Mouse (Mus musculus): ENCODE measurements around the gene Gm4064. TPM values are rescaled to one million over a fixed set of nuclear protein-coding genes. Genes with fewer than 3 reads are reported as not detected.

The Gm4064 gene
- 0.11 TPM in 1 of 2 replicates, not detected in the other for polyA plus RNA-seq (2012; rRNA removed)

DNA sequence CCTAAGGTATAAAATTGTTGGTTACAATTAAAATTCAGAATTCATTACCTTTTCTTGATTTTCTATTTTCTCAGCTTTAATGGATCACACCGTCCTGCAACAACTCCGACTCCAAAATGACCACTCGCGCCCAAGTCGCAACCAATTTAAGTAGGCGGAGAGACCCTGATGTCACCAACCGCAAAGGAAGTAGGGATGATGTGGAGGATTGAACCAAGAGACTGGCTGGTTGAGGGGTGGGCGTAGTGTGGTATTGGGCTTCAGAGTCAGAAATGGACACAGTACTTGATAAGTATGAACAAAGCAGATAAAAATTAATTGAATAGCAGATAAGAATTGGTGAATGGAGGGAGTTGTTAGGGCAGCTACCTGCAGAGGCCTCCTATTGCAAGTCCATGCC is at the start of gene Gm4064:
TSS of gene Gm4064 (minus strand) at position 101 of the 400 bp plus-strand sequence.

DNA sequence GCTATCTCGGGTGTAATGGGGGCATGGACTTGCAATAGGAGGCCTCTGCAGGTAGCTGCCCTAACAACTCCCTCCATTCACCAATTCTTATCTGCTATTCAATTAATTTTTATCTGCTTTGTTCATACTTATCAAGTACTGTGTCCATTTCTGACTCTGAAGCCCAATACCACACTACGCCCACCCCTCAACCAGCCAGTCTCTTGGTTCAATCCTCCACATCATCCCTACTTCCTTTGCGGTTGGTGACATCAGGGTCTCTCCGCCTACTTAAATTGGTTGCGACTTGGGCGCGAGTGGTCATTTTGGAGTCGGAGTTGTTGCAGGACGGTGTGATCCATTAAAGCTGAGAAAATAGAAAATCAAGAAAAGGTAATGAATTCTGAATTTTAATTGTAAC is 34.4 kb upstream of the Gm4064 start, which contains the start of the genes Rbmy and Gm10256:
TSS of gene Rbmy (plus strand) at position 301 of the 400 bp plus-strand sequence.
TSS of gene Gm10256 (plus strand) at position 320 of the 400 bp plus-strand sequence.

Other genes with a start within 250 kb of the Gm4064 start
- gene H2al2c, start 197.1 kb downstream of the Gm4064 start, polyA plus RNA-seq (2012; rRNA removed), result not detected in 2 replicates
- not detected in 2 replicates for gene Sry, start 132.5 kb downstream of the Gm4064 start, polyA plus RNA-seq (2012; rRNA removed)
- not detected in 2 replicates for gene H2al2b, start 75.5 kb downstream of the Gm4064 start, polyA plus RNA-seq (2012; rRNA removed)
- gene Rbmy, start 34.5 kb upstream of the Gm4064 start, polyA plus RNA-seq (2012; rRNA removed), result 0.02 TPM in 1 of 2 replicates, not detected in the other
- not detected in 2 replicates for gene Gm10256, start 34.5 kb upstream of the Gm4064 start, polyA plus RNA-seq (2012; rRNA removed)
- gene Gm10352, start 104.8 kb upstream of the Gm4064 start, polyA plus RNA-seq (2012; rRNA removed), result 0.07 TPM in 1 of 2 replicates, not detected in the other
- gene Gm29289, start 136.4 kb upstream of the Gm4064 start, polyA plus RNA-seq (2012; rRNA removed), result not detected in 2 replicates

All from central nervous system, embryonic 11.5 days (tissue).